Mouse (Mus musculus) cerebellum, adult 9-10 months (tissue): ENCODE results near the gene Hist1h1c.
A peak's percentile ranks its signal among the peaks of the same experiment; 100 is the strongest.
"Not testable (repeated sequence)": the region's sequence is repeated elsewhere in the genome, so short reads cannot be mapped to it uniquely, and the experiment has no call there.

Source experiments
- DNase-seq: peaks from one replicate; pipeline ENCODE4 v3.0.0; 2022

Hist1h1c gene

GRCm38 (mm10) chr13:23738677-23739068 lies at the start of gene Hist1h1c:
Gene Hist1h1c, plus strand, starts transcription at chr13:23738808.
- peak; percentile 83 for DNase-seq

GRCm38 (mm10) chr13:23688956-23689355 lies 49.7 kb upstream of the Hist1h1c start:
- DNase-seq: no peak

GRCm38 (mm10) chr13:23689459-23689858 lies 49.1 kb upstream of the Hist1h1c start:
- DNase-seq: no peak

- no peak for DNase-seq
Measured at GRCm38 (mm10) chr13:23693856-23694440, 44.7 kb upstream of the Hist1h1c start.

GRCm38 (mm10) chr13:23694956-23695355 lies 43.7 kb upstream of the Hist1h1c start:
- DNase-seq: no peak

GRCm38 (mm10) chr13:23695514-23695913 lies 43.1 kb upstream of the Hist1h1c start, which contains the start of gene Hist1h1t:
Gene Hist1h1t, plus strand, starts transcription at chr13:23695814.
- DNase-seq: no peak

- no peak for DNase-seq
Measured at GRCm38 (mm10) chr13:23696061-23696474, 42.5 kb upstream of the Hist1h1c start.

GRCm38 (mm10) chr13:23697491-23698299 lies 40.9 kb upstream of the Hist1h1c start:
- peak; percentile 55 for DNase-seq

- peak; percentile 100 for DNase-seq
Measured at GRCm38 (mm10) chr13:23698300-23698693, 40.3 kb upstream of the Hist1h1c start, which contains the start of gene Hist1h4c. Gene Hist1h4c, minus strand, starts transcription at chr13:23698454.

- DNase-seq: peak; percentile 51
Measured at GRCm38 (mm10) chr13:23698996-23699395, 39.6 kb upstream of the Hist1h1c start.

GRCm38 (mm10) chr13:23699767-23700166 lies 38.8 kb upstream of the Hist1h1c start:
- no peak for DNase-seq

GRCm38 (mm10) chr13:23700786-23701520 lies 37.7 kb upstream of the Hist1h1c start:
- peak; percentile 80 for DNase-seq

GRCm38 (mm10) chr13:23702220-23702619 lies 36.4 kb upstream of the Hist1h1c start:
- DNase-seq: no peak

- DNase-seq: not testable (repeated sequence)
Measured at GRCm38 (mm10) chr13:23702801-23703200, 35.8 kb upstream of the Hist1h1c start.

GRCm38 (mm10) chr13:23705751-23706356 lies 32.8 kb upstream of the Hist1h1c start:
- DNase-seq: no peak

GRCm38 (mm10) chr13:23706771-23707170 lies 31.8 kb upstream of the Hist1h1c start:
- DNase-seq: no peak

GRCm38 (mm10) chr13:23708041-23708440 lies 30.6 kb upstream of the Hist1h1c start:
- no peak for DNase-seq

- no peak for DNase-seq
Measured at GRCm38 (mm10) chr13:23708654-23709053, 30.0 kb upstream of the Hist1h1c start.

- DNase-seq: no peak
Measured at GRCm38 (mm10) chr13:23709714-23710373, 28.8 kb upstream of the Hist1h1c start.

- no peak for DNase-seq
Measured at GRCm38 (mm10) chr13:23710374-23711089, 28.1 kb upstream of the Hist1h1c start, which contains the start of gene Hfe. Gene Hfe, minus strand, starts transcription at chr13:23710854.

- DNase-seq: no peak
Measured at GRCm38 (mm10) chr13:23716261-23717042, 22.2 kb upstream of the Hist1h1c start.
